Comparison of ENCODE assay signal across 22 mouse cellular contexts in the genomic region with DNA sequence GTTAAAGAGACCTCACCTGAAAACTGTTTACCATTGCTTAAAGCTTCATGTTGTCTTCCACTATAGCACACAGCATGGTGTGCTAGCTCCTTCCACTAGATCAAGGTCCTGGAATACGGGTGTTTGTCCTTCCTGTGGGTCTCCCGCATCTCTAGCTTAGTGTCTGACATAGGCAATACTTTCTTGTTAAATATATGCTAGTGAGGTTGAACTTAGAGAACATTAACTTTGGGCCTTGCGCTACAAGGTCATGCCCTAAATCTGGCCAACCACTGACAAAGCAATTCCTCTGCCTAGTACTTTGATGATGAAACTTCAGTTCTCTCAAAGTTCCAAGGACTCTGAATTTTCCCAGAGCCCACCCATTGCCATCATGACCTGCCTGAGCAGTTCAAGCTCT. TPM values are rescaled to one million over a fixed set of nuclear protein-coding genes. Genes with fewer than 3 reads are reported as not detected.
DNase-seq lines count a peak whose midpoint lies in the region; ATAC-seq lines count a peak whose summit lies in the region.
"Had no signal": no experiment of that assay in that cellular context is flagged by ENCODE, and none has a peak within 500 bp of the region (broad histone marks: within the 10 kb centered on the region; RNA-seq: fewer than 3 reads in every experiment).

No protein-coding gene starts in this region.

- ATAC-seq in liver, embryonic 15.5 days (ENCODE audit: insufficient read depth), result peak; percentile 37; the same call in 1 of the 2 replicates
- no peak for ATAC-seq in liver, embryonic 12.5 days
- ATAC-seq: forebrain, embryonic 16.5 days had no signal

- H3K27ac ChIP-seq in liver, embryonic 15.5 days (replicated peaks), result no peak overlapping the region
- no peak overlapping the region for H3K27ac ChIP-seq in liver, embryonic 12.5 days
- H3K27ac ChIP-seq: embryonic facial prominence, embryonic 10.5 days; forebrain, embryonic 10.5 days; heart, embryonic 10.5 days; hindbrain, embryonic 15.5 days; midbrain, embryonic 12.5 days; stomach, postnatal 0 days had no signal

- no peak overlapping the region for H3K9ac ChIP-seq in liver, embryonic 15.5 days
- no peak overlapping the region for H3K9ac ChIP-seq in liver, embryonic 12.5 days
- H3K9ac ChIP-seq: hindbrain, embryonic 15.5 days; midbrain, embryonic 12.5 days had no signal

- peaks cover 5% of the 10 kb centered on the region for H3K36me3 ChIP-seq in liver, embryonic 15.5 days (replicated peaks)
- H3K36me3 ChIP-seq in liver, embryonic 12.5 days, result peaks cover 9% of the 10 kb centered on the region
- H3K36me3 ChIP-seq: hindbrain, embryonic 15.5 days had no signal

- 66% methylated on average over 3 of the region's 3 CpGs for WGBS in liver, embryonic 15.5 days (ENCODE audit: insufficient replicate concordance)
- WGBS in liver, embryonic 12.5 days (ENCODE audit: insufficient replicate concordance), result 70% methylated on average over 3 of the region's 3 CpGs

- H3K4me1 ChIP-seq in liver, embryonic 15.5 days (replicated peaks), result peaks cover 7% of the 10 kb centered on the region
- H3K4me1 ChIP-seq in liver, embryonic 12.5 days, result peaks cover 7% of the 10 kb centered on the region

- no peak overlapping the region for H3K4me2 ChIP-seq in liver, embryonic 15.5 days
- no peak overlapping the region for H3K4me2 ChIP-seq in liver, embryonic 12.5 days
- H3K4me2 ChIP-seq: hindbrain, embryonic 15.5 days; midbrain, embryonic 12.5 days had no signal

- peak; percentile 63 for DNase-seq in kidney, adult 11 months
- no peak for DNase-seq in kidney, postnatal 4 days
- peak; percentile 25 to 64 for DNase-seq in kidney, postnatal 25 days
- no peak for DNase-seq in layer of hippocampus, adult 8-10 months (ENCODE audit: low spot score in 2 of 2)
- no peak for DNase-seq in cerebellum, postnatal 10 days
- DNase-seq: cerebellum, adult 9-10 months; gastrocnemius, postnatal 10 days; heart, postnatal 4 days; lung, adult 18-20 months; lung, postnatal 10 days had no signal

- H3K4me3 ChIP-seq in liver, embryonic 15.5 days (replicated peaks), result no peak overlapping the region
- no peak overlapping the region for H3K4me3 ChIP-seq in liver, embryonic 12.5 days
- H3K4me3 ChIP-seq: embryonic facial prominence, embryonic 10.5 days; forebrain, embryonic 10.5 days; heart, embryonic 10.5 days; hindbrain, embryonic 15.5 days; midbrain, embryonic 12.5 days had no signal

- peaks cover 13% of the 10 kb centered on the region for H3K27me3 ChIP-seq in liver, embryonic 15.5 days
- H3K27me3 ChIP-seq in liver, embryonic 12.5 days (replicated peaks), result peaks cover 16% of the 10 kb centered on the region
- H3K27me3 ChIP-seq: hindbrain, embryonic 15.5 days; midbrain, embryonic 12.5 days had no signal

- H3K9me3 ChIP-seq in liver, embryonic 15.5 days (replicated peaks), result no peaks in the 10 kb centered on the region
- no peaks in the 10 kb centered on the region for H3K9me3 ChIP-seq in liver, embryonic 12.5 days (replicated peaks)
- H3K9me3 ChIP-seq: embryonic facial prominence, embryonic 10.5 days; hindbrain, embryonic 15.5 days; midbrain, embryonic 12.5 days had no signal

RNA-seq across cellular contexts. Expression of a gene that starts 7.0 kb away (rescaled TPM):
- polyA plus RNA-seq in liver, embryonic 15.5 days (2015; fragmentation: Nextera tagmentation; extraction: Ambion mirVana), result 7.6 and 9.2 TPM in 2 replicates
- 5.2 and 5.3 TPM in 2 replicates for polyA plus RNA-seq in liver, embryonic 12.5 days (2016; fragmentation: Nextera tagmentation; extraction: Ambion mirVana)
- 1 to 10 TPM; 1.6 to 3.7 (median 2.9) TPM for total RNA-seq in layer of hippocampus, adult 8-10 months (2022)
- total RNA-seq: monocyte, adult 5-6 weeks; neutrophil, adult 5-6 weeks had no signal

RNA-seq across cellular contexts. Expression of a gene that starts 7.1 kb away (rescaled TPM):
- 18.8 and 21.4 TPM in 2 replicates for polyA plus RNA-seq in liver, embryonic 15.5 days (2015; fragmentation: Nextera tagmentation; extraction: Ambion mirVana)
- polyA plus RNA-seq in liver, embryonic 12.5 days (2016; fragmentation: Nextera tagmentation; extraction: Ambion mirVana), result 22.1 and 22.9 TPM in 2 replicates
- total RNA-seq in layer of hippocampus, adult 8-10 months (2022), result 10 to 100 TPM; 54.7 to 61.8 (median 57.0) TPM

RNA-seq across cellular contexts. Expression of a gene that starts 7.3 kb away (rescaled TPM):
- polyA plus RNA-seq in liver, embryonic 15.5 days (2015; fragmentation: Nextera tagmentation; extraction: Ambion mirVana), result 0.12 and 0.15 TPM in 2 replicates
- 0.18 and 0.25 TPM in 2 replicates for polyA plus RNA-seq in liver, embryonic 12.5 days (2016; fragmentation: Nextera tagmentation; extraction: Ambion mirVana)
- total RNA-seq in layer of hippocampus, adult 8-10 months (2022), result 10 to 100 TPM; 11.8 to 13.3 (median 12.9) TPM
- total RNA-seq: common myeloid progenitor, adult 5-6 weeks; monocyte, adult 5-6 weeks had no signal

Comparison
In these comparisons a context has a peak if more than half of its experiments do, and no peak if none do; other contexts are left out.
1. DNase-seq: peak in kidney, adult 11 months (single experiment) and kidney, postnatal 25 days (2 of 2); none in kidney, postnatal 4 days (0 of 2), layer of hippocampus, adult 8-10 months (0 of 2) and cerebellum, postnatal 10 days (0 of 2).